Mouse (Mus musculus) forebrain, embryonic 15.5 days (tissue): Measurements from ENCODE around the gene Dennd5a. TPM values are rescaled to one million over a fixed set of nuclear protein-coding genes. Genes with fewer than 3 reads are reported as not detected.

Source experiments
- ATAC-seq: fragments of 200-750 bp; cut with Nextera tagmentation; replicated peaks from 2 replicates; pipeline ENCODE4 v1.8.0; 2017; ENCODE audit warnings: mild to moderate bottlenecking, moderate TSS enrichment, moderate library complexity
- H3K27ac ChIP-seq: fragments of 300-500 bp; sonication (generic); replicated peaks from 2 replicates; pipeline ENCODE4 v1.5.1; 2015; ENCODE audit warnings: mild to moderate bottlenecking, inconsistent platforms
- H3K27me3 ChIP-seq: fragments of 300-500 bp; sonication (generic); 2 replicates; pipeline ENCODE4 v1.6.1; 2015; ENCODE audit warnings: inconsistent platforms
- H3K36me3 ChIP-seq: fragments of 300-500 bp; sonication (generic); 2 replicates; pipeline ENCODE4 v1.6.1; 2015; ENCODE audit warnings: mild to moderate bottlenecking, inconsistent platforms
- H3K4me1 ChIP-seq: fragments of 300-500 bp; sonication (generic); 2 replicates; pipeline ENCODE4 v1.6.1; 2015; ENCODE audit warnings: inconsistent platforms
- H3K4me2 ChIP-seq: fragments of 300-500 bp; sonication (generic); replicated peaks from 2 replicates; pipeline ENCODE4 v1.6.1; 2015; ENCODE audit warnings: mild to moderate bottlenecking, inconsistent platforms
- H3K4me3 ChIP-seq: fragments of 300-500 bp; sonication (generic); 2 replicates; pipeline ENCODE4 v1.5.1; 2015; ENCODE audit warnings: mild to moderate bottlenecking, inconsistent platforms
- H3K9ac ChIP-seq: fragments of 300-500 bp; sonication (generic); replicated peaks from 2 replicates; pipeline ENCODE4 v1.6.1; 2015; ENCODE audit warnings: mild to moderate bottlenecking, inconsistent platforms
- H3K9me3 ChIP-seq: fragments of 300-500 bp; sonication (generic); 2 replicates; pipeline ENCODE4 v1.6.1; 2016; ENCODE audit warnings: inconsistent platforms
- WGBS: fragments of 180-500 bp; shearing (Covaris S2); methylation state at CpG from one replicate; pipeline ENCODE4 v1.1.7; 2015; ENCODE audit warnings: mixed read lengths; 5-methylcytosine and 5-hydroxymethylcytosine counted together
- polyA plus RNA-seq: library from polyadenylated mRNA; unstranded; fragments of >200 nt; fragmentation: Nextera tagmentation; extraction: Ambion mirVana; gene quantifications from 2 replicates; pipeline ENCODE4 v1.2.1, GENCODE M21; 2015

The Dennd5a gene
- polyA plus RNA-seq, 1 experiment from 2014 or later = 47.3 TPM

GRCm38 (mm10) chr7:109848867-109849733 lies 111.2 kb downstream of the Dennd5a start:
- Histone ChIP-seq H3K9ac (no peak overlapping the region), H3K4me1 (peaks cover 25% of the 10 kb centered on the region), H3K27me3 (no peaks in the 10 kb centered on the region), H3K4me2 (no peak overlapping the region), H3K4me3 (no peak overlapping the region), H3K36me3 (no peaks in the 10 kb centered on the region), H3K27ac (peak overlapping the region; percentile 73), H3K9me3 (no peaks in the 10 kb centered on the region)
- ATAC-seq = peak; percentile 76
- 27% methylated on average over 11 of the region's 11 CpGs for WGBS

- Histone ChIP-seq H3K27ac (no peak overlapping the region), H3K9ac (no peak overlapping the region), H3K4me1 (peaks cover 28% of the 10 kb centered on the region), H3K36me3 (no peaks in the 10 kb centered on the region), H3K4me3 (no peak overlapping the region), H3K9me3 (no peaks in the 10 kb centered on the region), H3K4me2 (no peak overlapping the region), H3K27me3 (peaks cover 1% of the 10 kb centered on the region; the same call in 1 of the 2 replicates)
- no peak for ATAC-seq
- WGBS = 87% methylated on average over 6 of the region's 6 CpGs
Observed at GRCm38 (mm10) chr7:109844100-109844499, 116.2 kb downstream of the Dennd5a start.

Other genes starting within 250 kb of the Dennd5a start
- gene BC051019, start 236.6 kb downstream of the Dennd5a start, polyA plus RNA-seq = 0.22 and 0.88 TPM in 2 replicates
- gene Ascl3, start 228.7 kb downstream of the Dennd5a start, polyA plus RNA-seq = not detected in 2 replicates
- 91.7 and 95.2 TPM in 2 replicates for gene Tmem9b, start 207.6 kb downstream of the Dennd5a start, polyA plus RNA-seq
- gene Nrip3, start 178.4 kb downstream of the Dennd5a start, polyA plus RNA-seq = 6.1 and 6.4 TPM in 2 replicates
- 0.79 and 0.92 TPM in 2 replicates for gene Scube2, start 94.8 kb downstream of the Dennd5a start, polyA plus RNA-seq
- 65.0 and 65.1 TPM in 2 replicates for gene Tmem41b, start 26.5 kb upstream of the Dennd5a start, polyA plus RNA-seq
- 46.4 and 46.9 TPM in 2 replicates for gene Ipo7, start 57.8 kb upstream of the Dennd5a start, polyA plus RNA-seq
- 23.3 and 25.0 TPM in 2 replicates for gene Zfp143, start 100.7 kb upstream of the Dennd5a start, polyA plus RNA-seq
- 12.3 and 14.1 TPM in 2 replicates for gene Wee1, start 161.6 kb upstream of the Dennd5a start, polyA plus RNA-seq